Mouse (Mus musculus) heart, adult 2 months (tissue): ENCODE measurements around the gene Snrnp35.

Experiments used
- CTCF ChIP-seq: fragments of 200-600 bp; IDR thresholded peaks from 2 replicates; pipeline ENCODE4 v1.8.1; 2022; ENCODE audit warnings: antibody characterized with exemption, mild to moderate bottlenecking, moderate library complexity
- POLR2A ChIP-seq: fragments of 200-500 bp; IDR thresholded peaks from 2 replicates; pipeline ENCODE4 v1.6.1; 2011; ENCODE audit warnings: mild to moderate bottlenecking, low read depth, low read length, control low read depth; ENCODE audit not compliant: insufficient read depth

DNA sequence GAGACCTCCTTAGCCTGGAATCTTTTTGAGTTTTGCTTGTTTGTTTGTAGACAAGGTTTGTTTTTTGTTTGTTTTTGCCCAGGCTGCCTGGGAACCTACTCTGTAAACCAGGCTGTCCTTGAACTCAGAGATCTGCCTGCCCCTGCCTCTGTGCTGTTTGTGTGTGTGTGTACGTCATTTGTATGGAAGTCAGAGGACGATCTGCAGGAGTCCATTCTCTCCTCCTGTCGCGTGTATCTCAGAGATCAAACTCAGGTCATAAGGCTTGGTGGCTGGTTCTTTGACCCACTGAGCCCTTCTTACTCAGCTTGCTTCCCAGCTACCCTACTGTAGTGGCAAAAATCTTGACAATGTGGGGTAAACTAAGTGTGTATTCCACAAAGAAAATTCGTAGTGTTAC is 44.2 kb upstream of the Snrnp35 start:
- TF ChIP-seq CTCF: no peak
- no peak for TF ChIP-seq POLR2A
